In the genomic region with DNA sequence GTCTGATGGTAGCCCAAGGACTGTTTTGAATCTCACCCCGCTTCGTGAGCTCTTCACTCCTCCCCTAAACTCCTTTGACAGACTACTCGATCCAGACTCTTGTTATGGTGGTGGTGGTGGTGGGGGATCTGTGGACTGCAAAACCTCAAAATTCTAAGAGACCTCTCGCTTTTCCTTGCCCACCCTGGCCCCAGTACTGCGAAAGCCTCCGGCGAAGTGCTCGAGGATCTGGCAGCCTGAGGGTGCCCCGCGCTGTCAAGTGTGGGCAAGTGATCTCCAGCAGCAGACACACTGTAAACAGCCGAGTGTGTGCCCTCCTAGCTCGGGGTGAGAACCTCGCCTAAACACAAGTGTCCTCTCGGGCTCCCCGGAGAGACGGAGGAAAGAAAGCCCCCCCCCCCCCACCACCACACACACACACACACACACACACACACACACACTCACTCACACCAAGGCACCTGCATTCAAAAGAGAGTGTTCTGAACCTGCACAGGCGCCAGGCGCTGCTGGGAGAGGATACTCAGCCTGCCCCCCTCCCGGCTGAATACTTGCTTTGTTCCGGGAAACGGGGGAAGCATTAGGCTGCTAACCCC, we compare ENCODE assay signal across 9 mouse cellular contexts. TPM values are rescaled to one million over a fixed set of nuclear protein-coding genes. Genes with fewer than 3 reads are reported as not detected.
DNase-seq lines count a peak whose midpoint lies in the region; ATAC-seq and TF ChIP-seq lines count a peak whose summit lies in the region.
"Had no signal": no experiment of that assay in that cellular context is flagged by ENCODE, and none has a peak within 500 bp of the region (broad histone marks: within the 10 kb centered on the region; RNA-seq: fewer than 3 reads in every experiment).

No protein-coding gene starts in this region.

- peak overlapping the region; percentile 24 to 28; a peak in 2 of 4 replicates for H3K4me3 ChIP-seq in ES-E14 (ENCODE audit: insufficient read depth in 1 of 2, low read depth in 1 of 2, low read length in 2 of 2, poor library complexity in 1 of 2, severe bottlenecking in 1 of 2)
- peak overlapping the region; percentile 21; the same call in 1 of the 2 replicates for H3K4me3 ChIP-seq in hindbrain, embryonic 12.5 days
- H3K4me3 ChIP-seq in midbrain, embryonic 14.5 days (replicated peaks; ENCODE audit: low read depth, low read length): 0 out of 2 replicates have a peak overlapping the region, but pooled peaks have one; percentile 19
- H3K4me3 ChIP-seq: erythroblast, embryonic 14.5 days had no signal

- 3% methylated on average over 16 of the region's 21 CpGs for WGBS in hindbrain, embryonic 12.5 days
- WGBS in midbrain, embryonic 14.5 days: 4% methylated on average over 21 of the region's 21 CpGs

- H3K4me1 ChIP-seq in ES-E14 (ENCODE audit: control insufficient read depth in 2 of 2, insufficient read depth in 2 of 2, low read length in 2 of 2, poor library complexity in 1 of 2): peaks cover 0 to 8% of the 10 kb centered on the region in 2 experiments; a peak in 2 of 4 replicates
- H3K4me1 ChIP-seq in hindbrain, embryonic 12.5 days: peaks cover 48% of the 10 kb centered on the region
- H3K4me1 ChIP-seq in midbrain, embryonic 14.5 days (ENCODE audit: control insufficient read depth, insufficient read depth, low read length): peaks cover 15% of the 10 kb centered on the region; the same call in 1 of the 2 replicates

- no peak overlapping the region for H3K9ac ChIP-seq in ES-E14 (ENCODE audit: insufficient read depth, low read depth, low read length, poor library complexity, severe bottlenecking)
- H3K9ac ChIP-seq in hindbrain, embryonic 12.5 days: peak overlapping the region; percentile 36; the same call in 1 of the 2 replicates
- peak overlapping the region; percentile 45; the same call in 1 of the 2 replicates for H3K9ac ChIP-seq in midbrain, embryonic 14.5 days (replicated peaks; ENCODE audit: low read length)

- ATAC-seq in hindbrain, embryonic 12.5 days (ENCODE audit: low FRiP score): no peak
- ATAC-seq in midbrain, embryonic 14.5 days (ENCODE audit: low FRiP score, low TSS enrichment): no peak

- H3K36me3 ChIP-seq in ES-E14 (ENCODE audit: control insufficient read depth, insufficient read depth, low read length, poor library complexity, severe bottlenecking): no peaks in the 10 kb centered on the region
- H3K36me3 ChIP-seq in hindbrain, embryonic 12.5 days: no peaks in the 10 kb centered on the region
- H3K36me3 ChIP-seq in midbrain, embryonic 14.5 days (ENCODE audit: control insufficient read depth, insufficient read depth, low read length): no peaks in the 10 kb centered on the region

- peaks cover 99% of the 10 kb centered on the region for H3K27me3 ChIP-seq in hindbrain, embryonic 12.5 days
- H3K27me3 ChIP-seq in midbrain, embryonic 14.5 days (ENCODE audit: control insufficient read depth, insufficient read depth, low read length): peaks cover 27% of the 10 kb centered on the region

- H3K27ac ChIP-seq in ES-E14 (ENCODE audit: insufficient read depth, low read depth, low read length, poor library complexity, severe bottlenecking): no peak overlapping the region
- H3K27ac ChIP-seq in hindbrain, embryonic 12.5 days: peak overlapping the region; percentile 93
- H3K27ac ChIP-seq in midbrain, embryonic 14.5 days (replicated peaks; ENCODE audit: low read depth, low read length): peak overlapping the region; percentile 45

- peak; percentile 19 for DNase-seq in adrenal gland, postnatal 14 days
- no peak for DNase-seq in adrenal gland, adult 18-20 months (ENCODE audit: low spot score in 2 of 2)
- no peak for DNase-seq in ES-E14 (ENCODE audit: low read depth, low spot score)
- DNase-seq in midbrain, embryonic 14.5 days: no peak
- DNase-seq in retina, postnatal 1 day: no peak
- no peak for DNase-seq in gastrocnemius, postnatal 10 days
- no peak for DNase-seq in adrenal gland, adult 8-10 months

- H3K9me3 ChIP-seq in ES-E14 (ENCODE audit: control insufficient read depth, insufficient read depth, low read depth, low read length): no peaks in the 10 kb centered on the region
- H3K9me3 ChIP-seq in hindbrain, embryonic 12.5 days (replicated peaks): no peaks in the 10 kb centered on the region
- no peaks in the 10 kb centered on the region for H3K9me3 ChIP-seq in midbrain, embryonic 14.5 days (ENCODE audit: control insufficient read depth, low read length)

- peak overlapping the region; percentile 64 for H3K4me2 ChIP-seq in hindbrain, embryonic 12.5 days (replicated peaks)
- H3K4me2 ChIP-seq in midbrain, embryonic 14.5 days (ENCODE audit: low read length): peak overlapping the region; percentile 70

- in situ Hi-C loops in ES-E14 (cut with MboI; ENCODE audit: low sequenced_read_pairs in 2 of 2, unreplicated experiment in 2 of 2): loop anchor here in 1 of 2 experiments (10.0 kb wide), 1 partner anchor 49 kb away; no protein-coding TSS in a partner anchor

TF ChIP-seq in ES-E14, 5 proteins besides CTCF, POLR2A, EP300 and RAD21:
- no peak for TF ChIP-seq ZC3H11A (IDR thresholded peaks at IDR 0.05; ENCODE audit: borderline replicate concordance, low read depth, low read length)

RNA-seq across cellular contexts. Expression of a gene that starts 26.2 kb away (rescaled TPM):
- total RNA-seq in adrenal gland, postnatal 14 days (2021): 18.6 and 25.5 TPM in 2 replicates
- total RNA-seq in adrenal gland, adult 18-20 months (2021): 10 to 100 TPM; 12.7 to 16.5 TPM
- total RNA-seq in ES-E14 (2012; rRNA removed): 32.9 and 33.5 TPM in 2 replicates
- polyA plus RNA-seq in hindbrain, embryonic 12.5 days (2016; fragmentation: Nextera tagmentation; extraction: Ambion mirVana): 23.7 and 26.9 TPM in 2 replicates
- 20.8 and 26.6 TPM in 2 replicates for polyA plus RNA-seq in midbrain, embryonic 14.5 days (2014; fragmentation: Nextera tagmentation; extraction: Ambion mirVana)
- total RNA-seq in gastrocnemius, postnatal 10 days (2021): 10 to 100 TPM; 20.6 to 28.0 TPM
- total RNA-seq in adrenal gland, adult 8-10 months (2022): 10 to 100 TPM; 15.7 to 26.8 (median 19.2) TPM
